Mouse (Mus musculus): ENCODE data around the gene Anln.
A peak's percentile ranks its signal among the peaks of the same experiment; 100 is the strongest.

- TF ChIP-seq CTCF (IDR thresholded peaks at IDR 0.05; ENCODE audit: low read depth): peak; percentile 41
- TF ChIP-seq EP300 (IDR thresholded peaks at IDR 0.05; ENCODE audit: low read depth): no peak
These were observed 16.2 kb downstream of the Anln start for GRCm38 (mm10) chr9:22372760-22373159.

Measured in liver, embryonic 14.5 days (tissue).